37 mouse cellular contexts compared by ENCODE assay signal in the genomic region with DNA sequence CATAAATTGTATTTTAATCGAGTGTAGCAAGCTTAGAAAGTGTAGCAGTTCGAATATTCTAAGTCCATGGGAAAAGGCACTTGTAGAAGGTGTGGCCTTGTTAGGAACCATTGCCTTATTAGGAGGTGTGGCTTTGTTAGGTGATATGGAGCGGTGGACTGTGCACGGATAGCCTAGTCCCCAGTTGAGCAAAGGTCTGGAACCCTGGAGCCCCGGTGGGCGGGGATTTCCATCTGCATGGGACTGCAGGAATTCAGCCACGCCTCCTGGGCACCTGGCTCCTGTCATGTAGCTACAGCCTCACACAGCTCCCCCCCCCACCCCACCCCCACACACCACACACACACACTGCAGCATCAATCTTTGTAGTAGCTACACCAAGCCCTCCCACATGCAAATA. TPM values are rescaled to one million over a fixed set of nuclear protein-coding genes. Genes with fewer than 3 reads are reported as not detected.
DNase-seq lines count a peak whose midpoint lies in the region; ATAC-seq and TF ChIP-seq lines count a peak whose summit lies in the region.
"Had no signal": no experiment of that assay in that cellular context is flagged by ENCODE, and none has a peak within 500 bp of the region (broad histone marks: within the 10 kb centered on the region; RNA-seq: fewer than 3 reads in every experiment).

No protein-coding gene starts in this region.

- intact Hi-C loops in gastrocnemius, postnatal 14 days (cut with DNase I; ENCODE audit: low total_unique reads): no loop called here

- no peak for TF ChIP-seq POLR2A in kidney, adult 2 months (IDR thresholded peaks at IDR 0.05; ENCODE audit: low read depth, low read length)

- H3K9ac ChIP-seq in kidney, embryonic 16.5 days (replicated peaks; ENCODE audit: low read length): no peak overlapping the region
- H3K9ac ChIP-seq in liver, embryonic 11.5 days (ENCODE audit: low read depth, low read length): no peak overlapping the region
- no peak overlapping the region for H3K9ac ChIP-seq in intestine, postnatal 0 days (ENCODE audit: low read depth, low read length)
- no peak overlapping the region for H3K9ac ChIP-seq in hindbrain, embryonic 13.5 days
- H3K9ac ChIP-seq: embryonic facial prominence, embryonic 12.5 days; heart, embryonic 12.5 days; hindbrain, embryonic 15.5 days; limb, embryonic 12.5 days; liver, embryonic 12.5 days; liver, postnatal 0 days; midbrain, embryonic 13.5 days; stomach, embryonic 15.5 days had no signal

- TF ChIP-seq CTCF in kidney, adult 2 months (conservative IDR thresholded peaks at IDR 0.05; ENCODE audit: insufficient read depth, insufficient read length, low read depth, low read length): no peak
- TF ChIP-seq CTCF in intestine, postnatal 0 days (IDR thresholded peaks at IDR 0.05; ENCODE audit: low read depth): no peak

- H3K36me3 ChIP-seq in kidney, adult 2 months (ENCODE audit: control insufficient read depth, insufficient read depth, low read length): no peaks in the 10 kb centered on the region
- H3K36me3 ChIP-seq in kidney, embryonic 16.5 days (ENCODE audit: insufficient read depth, low read length): no peaks in the 10 kb centered on the region
- H3K36me3 ChIP-seq in liver, embryonic 11.5 days (ENCODE audit: control insufficient read depth, insufficient read depth, low read length): no peaks in the 10 kb centered on the region
- no peaks in the 10 kb centered on the region for H3K36me3 ChIP-seq in intestine, postnatal 0 days (ENCODE audit: control insufficient read depth, insufficient read depth)
- H3K36me3 ChIP-seq in hindbrain, embryonic 13.5 days: no peaks in the 10 kb centered on the region
- H3K36me3 ChIP-seq: embryonic facial prominence, embryonic 12.5 days; G1E; heart, embryonic 12.5 days; hindbrain, embryonic 15.5 days; limb, embryonic 12.5 days; liver, embryonic 12.5 days; midbrain, embryonic 13.5 days; stomach, embryonic 15.5 days had no signal

- H3K9me3 ChIP-seq in kidney, embryonic 16.5 days (ENCODE audit: low read length): no peaks in the 10 kb centered on the region
- no peaks in the 10 kb centered on the region for H3K9me3 ChIP-seq in liver, embryonic 11.5 days (ENCODE audit: control insufficient read depth, low read length)
- H3K9me3 ChIP-seq in intestine, postnatal 0 days (ENCODE audit: control insufficient read depth): no peaks in the 10 kb centered on the region
- H3K9me3 ChIP-seq in hindbrain, embryonic 13.5 days: no peaks in the 10 kb centered on the region
- H3K9me3 ChIP-seq: embryonic facial prominence, embryonic 12.5 days; G1E; hindbrain, embryonic 15.5 days; limb, embryonic 12.5 days; liver, embryonic 12.5 days; megakaryocyte, embryonic 14.5 days; midbrain, embryonic 13.5 days; stomach, embryonic 15.5 days had no signal

- WGBS in kidney, adult 2 months: 75% methylated on average over 7 of the region's 7 CpGs
- 76% methylated on average over 7 of the region's 7 CpGs for WGBS in kidney, embryonic 16.5 days
- WGBS in liver, embryonic 11.5 days: 79% methylated on average over 7 of the region's 7 CpGs
- WGBS in intestine, postnatal 0 days: 47% methylated on average over 7 of the region's 7 CpGs
- 79% methylated on average over 7 of the region's 7 CpGs for WGBS in hindbrain, embryonic 13.5 days

- no peak overlapping the region for H3K4me2 ChIP-seq in kidney, embryonic 16.5 days (replicated peaks; ENCODE audit: low read depth, low read length)
- no peak overlapping the region for H3K4me2 ChIP-seq in liver, embryonic 11.5 days
- H3K4me2 ChIP-seq in intestine, postnatal 0 days (replicated peaks; ENCODE audit: low read depth): no peak overlapping the region
- no peak overlapping the region for H3K4me2 ChIP-seq in hindbrain, embryonic 13.5 days
- H3K4me2 ChIP-seq: embryonic facial prominence, embryonic 12.5 days; heart, embryonic 12.5 days; hindbrain, embryonic 15.5 days; limb, embryonic 12.5 days; liver, embryonic 12.5 days; midbrain, embryonic 13.5 days; stomach, embryonic 15.5 days had no signal

- H3K27me3 ChIP-seq in kidney, adult 2 months (replicated peaks; ENCODE audit: control insufficient read depth, insufficient read depth, low read length): no peaks in the 10 kb centered on the region
- no peaks in the 10 kb centered on the region for H3K27me3 ChIP-seq in kidney, embryonic 16.5 days (ENCODE audit: insufficient read depth, low read length)
- H3K27me3 ChIP-seq in liver, embryonic 11.5 days (replicated peaks; ENCODE audit: control insufficient read depth, insufficient read depth, low read length): no peaks in the 10 kb centered on the region
- no peaks in the 10 kb centered on the region for H3K27me3 ChIP-seq in intestine, postnatal 0 days (replicated peaks; ENCODE audit: control insufficient read depth, insufficient read depth, low read length)
- H3K27me3 ChIP-seq in hindbrain, embryonic 13.5 days: no peaks in the 10 kb centered on the region
- H3K27me3 ChIP-seq: embryonic facial prominence, embryonic 12.5 days; heart, embryonic 12.5 days; hindbrain, embryonic 15.5 days; limb, embryonic 12.5 days; liver, embryonic 12.5 days; midbrain, embryonic 13.5 days; stomach, embryonic 15.5 days had no signal

- no peak overlapping the region for H3K27ac ChIP-seq in kidney, adult 2 months (ENCODE audit: insufficient read depth, low read depth, low read length)
- H3K27ac ChIP-seq in kidney, embryonic 16.5 days (ENCODE audit: low read length): no peak overlapping the region
- H3K27ac ChIP-seq in liver, embryonic 11.5 days (ENCODE audit: low read depth, low read length): no peak overlapping the region
- no peak overlapping the region for H3K27ac ChIP-seq in intestine, postnatal 0 days (ENCODE audit: low read depth, low read length)
- no peak overlapping the region for H3K27ac ChIP-seq in hindbrain, embryonic 13.5 days
- H3K27ac ChIP-seq: embryonic facial prominence, embryonic 12.5 days; heart, adult 2 months; hindbrain, embryonic 15.5 days; limb, embryonic 12.5 days; liver, embryonic 12.5 days; midbrain, embryonic 13.5 days; stomach, embryonic 15.5 days had no signal

- peak; percentile 57 for DNase-seq in kidney, adult 2 months
- DNase-seq in liver, embryonic 11.5 days (ENCODE audit: low spot score): peak; percentile 12
- DNase-seq in liver: no peak
- DNase-seq in gastrocnemius, postnatal 14 days: no peak
- DNase-seq: adrenal gland, postnatal 14 days; cerebellum, adult 11 months; cerebellum, adult 9-10 months; cerebellum, postnatal 36 days; gastrocnemius, postnatal 36 days; heart, adult 2 months; liver, postnatal 0 days; lung, postnatal 4 days; right cerebral cortex, postnatal 14 days; thymus, adult 18-20 months; thymus, postnatal 25 days had no signal

- no peak overlapping the region for H3K4me3 ChIP-seq in kidney, adult 2 months (ENCODE audit: insufficient read depth, low read depth, low read length)
- H3K4me3 ChIP-seq in kidney, embryonic 16.5 days (ENCODE audit: low read length): no peak overlapping the region
- no peak overlapping the region for H3K4me3 ChIP-seq in liver, embryonic 11.5 days (ENCODE audit: low read depth, low read length)
- H3K4me3 ChIP-seq in intestine, postnatal 0 days (ENCODE audit: low read depth, low read length): no peak overlapping the region
- no peak overlapping the region for H3K4me3 ChIP-seq in hindbrain, embryonic 13.5 days
- H3K4me3 ChIP-seq: embryonic facial prominence, embryonic 12.5 days; heart, adult 2 months; heart, embryonic 12.5 days; hindbrain, embryonic 15.5 days; limb, embryonic 12.5 days; liver, embryonic 12.5 days; megakaryocyte, embryonic 14.5 days; midbrain, embryonic 13.5 days; stomach, embryonic 15.5 days had no signal

- no peak for ATAC-seq in kidney, embryonic 16.5 days (ENCODE audit: low FRiP score, low TSS enrichment)
- no peak for ATAC-seq in liver, embryonic 11.5 days (replicated peaks; ENCODE audit: low FRiP score)
- peak; percentile 31; the same call in 1 of the 2 replicates for ATAC-seq in intestine, postnatal 0 days
- ATAC-seq in hindbrain, embryonic 13.5 days (ENCODE audit: low FRiP score): no peak
- ATAC-seq: forebrain, embryonic 14.5 days; inflammation-experienced regulatory T-cells, adult 6 months; liver, embryonic 12.5 days; liver, postnatal 0 days; midbrain, embryonic 13.5 days had no signal

- H3K4me1 ChIP-seq in kidney, adult 2 months (ENCODE audit: control insufficient read depth, insufficient read depth, low read length): no peaks in the 10 kb centered on the region
- no peaks in the 10 kb centered on the region for H3K4me1 ChIP-seq in kidney, embryonic 16.5 days (ENCODE audit: insufficient read depth, low read length)
- H3K4me1 ChIP-seq in liver, embryonic 11.5 days (replicated peaks; ENCODE audit: control insufficient read depth, insufficient read depth, low read length): no peaks in the 10 kb centered on the region
- H3K4me1 ChIP-seq in intestine, postnatal 0 days (replicated peaks; ENCODE audit: control insufficient read depth, insufficient read depth, low read length): no peaks in the 10 kb centered on the region
- H3K4me1 ChIP-seq in hindbrain, embryonic 13.5 days (replicated peaks): no peaks in the 10 kb centered on the region
- H3K4me1 ChIP-seq: embryonic facial prominence, embryonic 12.5 days; heart, embryonic 12.5 days; hindbrain, embryonic 15.5 days; limb, embryonic 12.5 days; liver, embryonic 12.5 days; megakaryocyte, embryonic 14.5 days; midbrain, embryonic 13.5 days; stomach, embryonic 15.5 days had no signal

RNA-seq across cellular contexts. Expression of gene Galntl5, which starts 34.6 kb away (rescaled TPM):
- polyA plus RNA-seq in kidney, adult 2 months (2012; rRNA removed): 0.05 and 0.06 TPM in 2 replicates
- polyA plus RNA-seq in kidney, embryonic 16.5 days (2015; fragmentation: Nextera tagmentation; extraction: Ambion mirVana): not detected in 2 replicates
- not detected in 2 replicates for polyA plus RNA-seq in liver, embryonic 11.5 days (2014; fragmentation: Nextera tagmentation; extraction: Ambion mirVana)
- not detected in 2 replicates for polyA plus RNA-seq in intestine, postnatal 0 days (2015; fragmentation: Nextera tagmentation; extraction: Ambion mirVana)
- total RNA-seq in gastrocnemius, postnatal 14 days (2021): not detected
- polyA plus RNA-seq in hindbrain, embryonic 13.5 days (2015; fragmentation: Nextera tagmentation; extraction: Ambion mirVana): not detected in 2 replicates
- total RNA-seq: adrenal gland, postnatal 14 days; G1E; gastrocnemius, postnatal 36 days; heart, adult 2 months; hematopoietic stem cell, adult 5-6 weeks; layer of hippocampus, adult 18-20 months; layer of hippocampus, postnatal 10 days; left cerebral cortex, adult 18-20 months; left cerebral cortex, postnatal 14 days had no signal
- polyA plus RNA-seq: embryonic facial prominence, embryonic 12.5 days; forebrain, embryonic 14.5 days; G1E; heart, adult 2 months; heart, embryonic 12.5 days; heart, postnatal 0 days; hindbrain, embryonic 15.5 days; inflammation-experienced regulatory T-cells, adult 6 months; limb, embryonic 12.5 days; liver, embryonic 12.5 days; liver, postnatal 0 days; lung, embryonic 16.5 days; midbrain, embryonic 13.5 days; neural tube, embryonic 14.5 days; stomach, embryonic 15.5 days had no signal

RNA-seq across cellular contexts. Expression of gene Prkag2, which starts 46.3 kb away (rescaled TPM):
- 29.5 and 36.8 TPM in 2 replicates for polyA plus RNA-seq in kidney, adult 2 months (2012; rRNA removed)
- 43.4 and 45.9 TPM in 2 replicates for polyA plus RNA-seq in kidney, embryonic 16.5 days (2015; fragmentation: Nextera tagmentation; extraction: Ambion mirVana)
- 12.8 and 15.8 TPM in 2 replicates for polyA plus RNA-seq in liver, embryonic 11.5 days (2014; fragmentation: Nextera tagmentation; extraction: Ambion mirVana)
- 38.3 and 42.7 TPM in 2 replicates for polyA plus RNA-seq in intestine, postnatal 0 days (2015; fragmentation: Nextera tagmentation; extraction: Ambion mirVana)
- total RNA-seq in gastrocnemius, postnatal 14 days (2021): 10 to 100 TPM; 13.1 to 15.1 TPM
- 80.1 and 82.3 TPM in 2 replicates for polyA plus RNA-seq in hindbrain, embryonic 13.5 days (2015; fragmentation: Nextera tagmentation; extraction: Ambion mirVana)
- total RNA-seq: G1E had no signal
- polyA plus RNA-seq: G1E had no signal

Comparison
In these comparisons a context has a peak if more than half of its experiments do, and no peak if none do; other contexts are left out.
1. DNase-seq: peak in kidney, adult 2 months (single experiment) and liver, embryonic 11.5 days (single experiment); none in liver (single experiment) and gastrocnemius, postnatal 14 days (single experiment).